Mouse (Mus musculus) gastrocnemius, adult 2 months (tissue): Measurements from ENCODE around the gene Ccdc122. TPM values are rescaled to one million over a fixed set of nuclear protein-coding genes. Genes with fewer than 3 reads are reported as not detected.
"Not testable (repeated sequence)": the region's sequence is repeated elsewhere in the genome, so short reads cannot be mapped to it uniquely, and the experiment has no call there.

Experiments
- DNase-seq: peaks from one replicate; pipeline ENCODE4 v3.0.0; 2022
- H3K27ac ChIP-seq: fragments of 200-600 bp; 2 replicates; pipeline ENCODE4 v1.8.1; 2022; ENCODE audit warnings: mild to moderate bottlenecking
- H3K4me3 ChIP-seq: fragments of 200-600 bp; 2 replicates; pipeline ENCODE4 v1.8.1; 2022; ENCODE audit warnings: mild to moderate bottlenecking, moderate library complexity
- CTCF ChIP-seq: fragments of 200-600 bp; IDR thresholded peaks from 2 replicates; pipeline ENCODE4 v1.8.1; 2022; ENCODE audit warnings: antibody characterized with exemption, mild to moderate bottlenecking, moderate library complexity
- intact Hi-C: fragments of 180-260 bp; cut with DNase I; formaldehyde crosslinking; loops from one replicate; pipeline ENCODE4 v1.15.1; 2025
- long read RNA-seq, 2 experiments: library from polyadenylated mRNA; stranded (forward); transcript quantifications; one replicate each; pipeline ENCODE4 v2.0.0; 2021
- total RNA-seq, 2 experiments: library from RNA; stranded (reverse); gene quantifications; 2 replicates each; pipeline ENCODE4 v1.2.3; 2021

Gene Ccdc122
- total RNA-seq = 1 to 10 TPM; 1.1 to 2.4 TPM
- long read RNA-seq, experiment 1 = 0 reads
- long read RNA-seq, experiment 2 = 0 reads

GRCm38 (mm10) chr14:77036226-77037046 lies at the start of gene Ccdc122, which contains the start of gene Lacc1:
TSS of gene Ccdc122 (plus strand) at chr14:77036772.
TSS of gene Lacc1 (minus strand) at chr14:77036904.
- peak; percentile 78 for TF ChIP-seq CTCF
- peak within 1 kb of the TSS; percentile 86 for H3K4me3 ChIP-seq
- intact Hi-C loops = no loop called here
- DNase-seq = peak; percentile 90
- peak within 1 kb of the TSS; percentile 87 for H3K27ac ChIP-seq

DNA sequence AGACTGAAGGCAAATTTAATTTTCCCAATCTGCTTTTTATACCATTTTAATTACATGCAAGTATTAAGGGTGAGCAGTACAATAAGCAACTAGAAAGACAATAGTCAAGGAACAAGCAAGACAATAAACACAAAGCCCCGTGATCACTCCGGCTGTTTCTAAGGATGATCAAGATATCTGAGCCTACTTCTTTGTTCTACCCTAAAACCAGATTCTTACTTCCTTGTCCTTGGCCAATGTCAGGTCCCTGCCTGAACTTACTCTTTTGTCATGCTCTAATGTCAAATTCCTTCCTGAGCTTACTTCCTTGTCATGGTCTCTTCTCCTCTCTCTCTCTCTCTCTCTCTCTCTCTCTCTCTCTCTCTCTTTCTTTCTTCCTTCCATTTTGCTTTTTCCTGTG lies 46.2 kb upstream of the Ccdc122 start:
- intact Hi-C loops, DNase-seq, H3K4me3 ChIP-seq, H3K27ac ChIP-seq: not testable (repeated sequence)

- intact Hi-C loops = no loop called here
- no peak overlapping the region for H3K27ac ChIP-seq
- no peak overlapping the region for H3K4me3 ChIP-seq
- TF ChIP-seq CTCF = no peak
- DNase-seq = no peak
Measured at GRCm38 (mm10) chr14:77004740-77005139, 31.8 kb upstream of the Ccdc122 start.

DNA sequence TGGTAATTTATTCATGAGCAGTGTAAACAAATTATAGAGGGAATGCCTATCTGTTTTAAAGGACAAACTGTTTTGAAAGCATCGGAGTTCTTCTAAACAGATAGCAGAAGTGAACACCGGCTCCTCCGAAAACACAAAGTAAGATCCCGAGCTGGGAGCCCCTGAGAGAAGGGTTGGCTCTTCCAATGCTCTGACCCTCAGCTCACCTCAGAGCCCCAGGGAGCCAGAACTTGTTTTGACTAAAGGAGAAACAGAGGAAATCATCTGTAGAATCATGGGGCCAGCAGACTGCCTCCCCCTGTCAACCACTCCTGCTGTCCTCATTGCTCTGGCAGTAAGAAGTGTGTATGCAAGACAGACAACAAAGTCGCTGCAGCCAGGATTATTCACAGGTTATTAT lies 31.0 kb upstream of the Ccdc122 start:
- Histone ChIP-seq H3K27ac (no peak overlapping the region), H3K4me3 (no peak overlapping the region)
- no peak for DNase-seq
- intact Hi-C loops = no loop called here
- no peak for TF ChIP-seq CTCF

DNA sequence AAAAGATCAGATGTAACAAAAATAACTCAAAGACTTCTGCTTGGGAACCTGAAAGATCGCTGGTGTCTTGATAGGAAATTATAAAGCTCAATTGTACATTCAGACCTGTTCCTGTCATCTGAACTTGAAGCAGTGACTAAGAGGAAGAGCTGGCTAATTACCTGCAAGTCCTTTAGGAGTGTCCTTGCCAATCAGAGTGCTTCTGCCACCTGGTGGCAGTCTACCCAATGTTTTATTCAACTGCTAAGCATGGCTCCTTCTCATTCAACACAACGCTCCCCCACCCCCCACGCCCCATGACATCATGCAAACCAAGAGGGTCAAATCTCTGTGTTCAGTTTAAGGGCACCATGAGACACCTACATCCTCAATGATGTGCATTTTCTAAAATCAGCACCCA lies 28.3 kb upstream of the Ccdc122 start:
- intact Hi-C loops = loop anchor here (2.0 kb wide), 1 partner anchor 505 kb away; no protein-coding TSS in a partner anchor

DNA sequence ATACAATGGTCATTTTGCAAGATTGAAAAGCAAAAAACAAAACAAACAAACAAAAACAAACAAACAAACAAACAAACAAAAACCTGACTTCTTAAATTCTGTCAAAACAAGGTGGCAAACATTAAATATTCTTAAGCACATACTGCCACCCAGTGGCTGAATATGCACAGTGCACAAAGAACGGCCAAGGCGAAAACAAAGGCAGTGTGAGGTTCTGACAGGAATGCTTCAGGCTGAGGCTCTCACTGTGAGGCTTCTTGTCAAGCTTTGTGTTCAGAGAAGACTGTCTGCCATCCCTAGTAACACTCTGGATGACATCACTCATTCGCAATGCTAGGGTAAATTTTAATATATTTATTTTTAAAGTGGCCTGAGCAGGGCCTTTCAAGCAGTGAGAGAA lies 24.8 kb upstream of the Ccdc122 start:
- peak; percentile 98 for TF ChIP-seq CTCF
- H3K4me3 ChIP-seq = no peak overlapping the region
- intact Hi-C loops = loop anchor here (1.0 to 5.0 kb wide), 3 partner anchors 135 to 890 kb away; no protein-coding TSS in a partner anchor
- H3K27ac ChIP-seq = no peak overlapping the region
- peak; percentile 51 for DNase-seq

More for the DNA sequence above, 28.3 kb upstream of the Ccdc122 start:
- no peak overlapping the region for H3K4me3 ChIP-seq
- peak; percentile 74 for TF ChIP-seq CTCF
- DNase-seq = peak; percentile 69
- H3K27ac ChIP-seq = no peak overlapping the region

GRCm38 (mm10) chr14:77016783-77017182 lies 19.8 kb upstream of the Ccdc122 start:
- H3K27ac ChIP-seq, intact Hi-C loops, H3K4me3 ChIP-seq, DNase-seq: not testable (repeated sequence)

GRCm38 (mm10) chr14:77017211-77017610 lies 19.4 kb upstream of the Ccdc122 start:
- DNase-seq = no peak
- H3K27ac ChIP-seq = no peak overlapping the region
- no peak for TF ChIP-seq CTCF
- no peak overlapping the region for H3K4me3 ChIP-seq
- intact Hi-C loops = no loop called here

DNA sequence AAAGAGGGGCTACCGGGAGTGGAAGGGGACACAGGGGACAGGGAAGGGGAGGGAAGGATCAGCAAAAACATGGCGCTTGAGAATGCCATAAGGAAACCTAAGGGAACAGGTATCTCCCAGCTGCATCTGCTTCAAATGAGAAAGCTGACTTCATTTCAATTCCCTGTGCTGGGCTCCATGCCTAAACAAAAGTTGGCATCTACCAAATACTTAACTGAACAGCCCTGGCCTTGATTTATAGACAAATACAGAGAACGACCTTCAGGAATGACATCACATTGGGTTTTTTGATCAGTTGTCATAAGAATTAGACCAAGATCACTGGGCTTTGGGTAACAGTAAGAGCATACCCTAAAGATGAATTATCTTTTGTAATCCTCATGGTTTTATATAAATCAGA lies 12.1 kb upstream of the Ccdc122 start:
- Histone ChIP-seq H3K27ac (no peak overlapping the region), H3K4me3 (no peak overlapping the region)
- DNase-seq = no peak
- intact Hi-C loops = no loop called here
- TF ChIP-seq CTCF = no peak

DNA sequence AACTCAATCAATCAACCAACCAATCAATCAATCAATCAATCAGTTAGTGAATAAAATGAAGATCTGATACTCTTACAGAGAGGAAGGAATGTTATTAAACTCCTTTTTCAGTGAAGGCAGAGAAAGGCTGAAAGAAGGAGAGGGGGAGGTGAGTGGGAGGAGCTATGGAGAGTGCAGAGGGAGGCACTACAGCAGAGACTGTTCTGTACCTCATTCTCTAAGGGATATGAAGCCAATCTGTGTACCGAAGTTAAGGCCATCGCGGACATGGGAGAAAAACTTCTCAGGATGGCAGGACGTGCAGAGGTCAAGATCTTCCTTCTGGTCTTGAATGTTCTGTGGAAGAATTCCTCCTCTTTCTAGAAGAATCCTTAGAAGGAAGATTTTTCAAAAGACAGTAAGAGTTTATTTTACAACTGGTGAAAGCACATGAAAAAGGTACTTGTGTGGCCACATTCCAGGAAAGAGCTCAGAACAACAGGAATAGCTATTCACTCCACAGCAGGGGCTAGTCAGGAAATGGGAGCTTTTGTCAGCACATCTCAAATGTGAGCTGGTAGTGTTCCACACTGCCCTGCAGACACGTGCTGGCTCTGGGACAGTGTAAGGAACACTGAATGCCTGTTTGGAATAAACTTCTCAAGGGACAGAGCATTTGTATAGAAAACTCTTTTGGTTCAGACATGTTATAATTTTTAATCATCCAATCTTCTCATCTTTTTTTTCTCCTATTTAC lies 7.1 kb upstream of the Ccdc122 start:
- no peak for TF ChIP-seq CTCF
- Histone ChIP-seq H3K4me3 (no peak overlapping the region), H3K27ac (no peak overlapping the region)
- no peak for DNase-seq
- intact Hi-C loops = no loop called here

GRCm38 (mm10) chr14:77030808-77031207 lies 5.8 kb upstream of the Ccdc122 start:
- no peak overlapping the region for H3K4me3 ChIP-seq
- H3K27ac ChIP-seq = no peak overlapping the region
- no peak for DNase-seq
- intact Hi-C loops = no loop called here
- TF ChIP-seq CTCF = no peak

- no peak overlapping the region for H3K4me3 ChIP-seq
- intact Hi-C loops = no loop called here
- no peak for TF ChIP-seq CTCF
- no peak overlapping the region for H3K27ac ChIP-seq
- DNase-seq = no peak
Measured at GRCm38 (mm10) chr14:77032433-77032832, 4.1 kb upstream of the Ccdc122 start.

GRCm38 (mm10) chr14:77033391-77033790 lies 3.2 kb upstream of the Ccdc122 start:
- no peak for TF ChIP-seq CTCF
- no peak for DNase-seq

More at GRCm38 (mm10) chr14:77033391-77033790, 3.2 kb upstream of the Ccdc122 start:
- intact Hi-C loops = no loop called here
- Histone ChIP-seq H3K4me3 (no peak overlapping the region), H3K27ac (0 out of 2 replicates have a peak overlapping the region, but pooled peaks have one; percentile 24)
